Mouse (Mus musculus) cerebellum, adult 9-11 months (tissue): ENCODE measurements at regions not wholly inside any gene's neighbourhood (a gene's known extent, or its start where the extent isn't known, plus 50 kb on each side); places are given as distances from the start of the nearest gene placed in this dataset.
A peak's percentile ranks its signal among the peaks of the same experiment; 100 is the strongest.

Source experiments
- DNase-seq: peaks from one replicate; pipeline ENCODE4 v3.0.0; 2022

- DNase-seq: no peak
These were observed 68.8 kb upstream of the Col8a1 start for GRCm38 (mm10) chr16:57823329-57823728.

DNA sequence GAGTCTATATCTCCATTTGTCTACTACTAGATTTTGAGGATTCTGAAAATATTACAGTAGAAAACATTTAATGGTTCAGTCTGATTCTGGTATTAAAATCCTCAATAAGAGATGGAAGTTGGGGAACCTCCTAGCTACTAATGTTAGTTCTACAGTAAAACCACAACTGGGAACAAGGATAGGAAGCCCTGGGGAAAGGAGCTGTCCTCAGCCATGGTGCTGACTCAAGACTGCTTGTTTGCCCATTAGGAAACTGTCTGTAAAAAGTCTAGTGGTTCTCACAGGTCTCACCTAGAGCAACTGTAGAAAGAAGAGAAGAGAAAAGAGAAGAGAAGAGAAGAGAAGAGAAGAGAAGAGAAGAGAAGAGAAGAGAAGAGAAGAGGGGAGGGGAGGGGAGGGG, 90.9 kb upstream of the Col8a1 start:
- no peak for DNase-seq

GRCm38 (mm10) chr16:57846386-57846785, 91.8 kb upstream of the Col8a1 start:
- no peak for DNase-seq

DNA sequence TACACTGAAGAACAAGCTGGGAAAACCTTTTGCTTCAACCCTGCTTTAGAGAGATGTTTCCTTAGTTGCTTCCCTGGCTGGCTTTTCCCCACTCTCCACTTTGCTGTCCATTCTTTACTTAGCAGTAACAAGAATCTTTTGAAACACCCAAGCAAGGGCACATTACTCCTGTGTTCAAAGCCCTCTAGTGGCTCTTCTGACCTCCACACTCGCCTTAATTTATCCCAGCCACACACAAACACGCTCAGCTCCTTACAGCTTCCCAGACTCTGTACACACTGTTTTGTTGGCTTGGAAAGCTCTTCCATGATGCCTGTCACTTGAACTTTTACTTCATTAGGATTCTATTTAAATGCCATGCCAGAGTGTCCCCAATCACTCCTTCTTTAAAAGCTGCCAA, 97.3 kb upstream of the Col8a1 start:
- no peak for DNase-seq

GRCm38 (mm10) chr16:57852838-57853460, 98.4 kb upstream of the Col8a1 start:
- DNase-seq: no peak

DNA sequence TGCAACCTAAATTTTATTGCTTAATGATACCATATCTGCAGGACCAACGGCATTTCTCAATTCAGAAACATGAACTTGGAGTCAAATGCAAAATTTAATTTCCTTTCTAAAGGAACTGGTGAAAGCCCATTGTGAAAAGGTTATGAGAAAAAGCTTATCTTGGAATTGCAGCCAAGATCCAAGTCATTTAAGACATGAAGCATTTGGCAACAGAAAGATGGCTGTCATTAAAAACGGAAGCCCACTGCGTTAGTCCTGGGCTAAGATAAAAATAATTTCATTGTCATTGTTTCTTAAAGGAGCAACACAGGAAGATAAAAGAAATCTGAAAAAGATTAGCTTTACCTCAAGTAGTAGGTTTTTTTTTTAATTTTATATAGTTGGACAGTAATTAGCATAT, 99.2 kb upstream of the Col8a1 start:
- DNase-seq: no peak

- no peak for DNase-seq
These were observed 102.5 kb upstream of the Col8a1 start for GRCm38 (mm10) chr16:57857071-57857470.

DNA sequence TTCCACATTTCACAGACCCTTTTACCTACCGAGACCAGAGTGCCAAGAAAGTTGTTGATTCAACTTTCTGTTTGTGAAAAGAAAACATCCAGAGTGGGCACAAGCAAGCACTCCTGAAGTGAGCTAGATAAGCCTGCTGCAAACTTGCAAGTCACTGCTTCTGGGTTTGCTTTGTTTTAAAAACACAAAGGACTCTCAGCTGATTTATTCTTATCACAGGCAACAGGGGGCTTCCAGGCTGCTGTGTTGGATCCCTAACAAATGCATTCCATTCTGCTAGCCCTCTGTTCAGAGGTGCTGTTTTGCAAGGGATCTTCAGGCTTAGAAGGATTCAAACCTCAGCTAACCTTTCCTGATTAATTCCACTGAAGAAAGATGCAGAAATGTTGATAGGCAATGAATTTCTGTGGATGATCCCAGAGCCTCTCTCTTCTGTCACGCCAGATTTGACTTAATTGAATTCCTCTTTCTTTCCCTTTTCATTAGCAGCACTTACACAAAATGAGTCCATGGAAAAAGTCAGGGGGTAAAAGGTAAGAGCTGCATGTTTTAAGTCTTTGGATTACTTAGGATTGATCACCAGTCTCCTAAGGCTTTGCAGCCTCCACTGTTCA, 103.7 kb upstream of the Col8a1 start:
- DNase-seq: no peak

DNA sequence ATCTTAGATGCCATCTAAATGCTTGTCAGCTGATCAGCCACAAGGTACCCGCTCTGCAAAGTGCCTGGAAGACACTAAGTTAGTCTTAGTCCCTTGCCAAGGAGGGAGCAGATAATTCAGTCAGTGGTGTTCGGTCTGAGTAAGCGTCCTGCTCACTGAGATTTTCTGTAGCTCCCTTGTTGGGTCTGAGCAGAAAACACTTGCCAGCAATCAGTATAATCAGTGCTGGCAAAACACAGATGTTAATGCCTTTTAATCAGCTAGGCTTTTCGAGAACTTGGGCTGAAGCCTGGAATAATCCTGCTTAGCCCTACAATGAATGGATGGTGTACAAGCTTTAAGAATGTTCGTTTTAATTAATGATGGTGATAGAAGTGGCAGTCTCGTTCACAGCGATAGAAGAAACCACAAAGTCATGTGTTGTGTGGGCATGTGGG, 104.2 kb upstream of the Col8a1 start:
- DNase-seq: no peak

- DNase-seq: no peak
These were observed 108.8 kb upstream of the Col8a1 start for GRCm38 (mm10) chr16:57863206-57863860.

- no peak for DNase-seq
These were observed 122.3 kb upstream of the Col8a1 start for GRCm38 (mm10) chr16:57876857-57877256.

DNA sequence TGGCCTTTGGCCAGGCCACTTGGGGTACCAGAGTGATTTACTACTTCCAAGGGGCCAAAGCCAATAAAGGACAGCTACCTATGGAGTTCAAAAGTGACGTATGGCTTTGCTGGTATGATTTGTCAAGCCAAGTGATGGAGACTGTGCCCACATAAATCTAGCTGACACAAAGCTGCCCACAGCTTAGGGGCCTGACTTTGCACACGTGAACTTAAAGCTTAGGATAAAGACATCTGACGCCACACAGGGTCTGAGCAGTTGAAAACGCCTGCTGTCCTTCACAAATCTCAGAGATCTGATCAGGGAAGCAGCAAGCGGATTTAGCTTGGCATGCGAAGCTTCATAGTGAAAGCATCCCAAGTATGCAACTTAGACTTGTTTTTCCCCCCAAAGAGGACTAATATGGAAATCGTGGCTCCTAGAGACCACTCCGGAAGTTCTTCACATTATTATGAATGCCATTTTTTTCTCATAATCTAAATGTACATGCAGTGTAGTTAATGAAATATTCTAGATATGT, 127.1 kb upstream of the Col8a1 start:
- no peak for DNase-seq

DNA sequence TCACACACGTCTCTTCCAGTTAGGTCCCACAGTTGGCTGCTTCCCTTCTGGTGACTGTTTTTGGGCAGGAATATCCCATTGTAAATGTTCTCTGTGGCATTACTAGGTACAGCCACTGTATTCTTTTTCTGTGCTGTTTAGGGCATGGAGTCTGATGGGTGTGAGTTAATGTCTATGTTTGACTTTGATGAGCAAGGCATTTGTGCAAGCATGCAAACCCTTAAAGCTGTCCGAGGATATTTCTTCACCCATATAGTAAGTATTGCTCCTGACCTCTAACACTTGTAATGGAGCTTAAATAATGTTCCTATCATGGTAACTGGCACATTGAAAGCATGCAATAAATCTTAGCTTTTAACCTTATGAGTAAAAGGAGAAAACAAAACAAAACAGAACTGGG, 133.6 kb upstream of the Col8a1 start:
- no peak for DNase-seq

DNA sequence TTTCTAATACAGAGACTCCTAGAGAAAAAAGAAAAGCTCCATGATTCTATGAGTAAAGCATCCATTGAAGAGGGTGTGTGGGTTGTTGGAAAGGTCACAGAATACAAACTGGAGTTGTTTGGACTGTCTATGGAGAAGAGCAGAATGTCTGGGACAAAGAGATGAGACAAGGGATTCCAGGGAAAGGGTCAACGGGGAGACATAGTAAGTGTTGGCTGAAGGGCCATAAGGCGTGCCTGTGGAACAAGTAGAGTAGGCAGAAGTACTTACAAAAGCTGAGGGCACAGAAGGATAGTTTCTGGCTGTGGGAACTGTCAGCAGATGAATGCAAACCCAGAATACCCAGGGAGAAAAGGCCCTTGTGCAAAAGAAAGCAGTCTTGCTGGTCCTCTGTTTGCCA, 134.0 kb upstream of the Col8a1 start:
- peak; percentile 2 for DNase-seq

DNA sequence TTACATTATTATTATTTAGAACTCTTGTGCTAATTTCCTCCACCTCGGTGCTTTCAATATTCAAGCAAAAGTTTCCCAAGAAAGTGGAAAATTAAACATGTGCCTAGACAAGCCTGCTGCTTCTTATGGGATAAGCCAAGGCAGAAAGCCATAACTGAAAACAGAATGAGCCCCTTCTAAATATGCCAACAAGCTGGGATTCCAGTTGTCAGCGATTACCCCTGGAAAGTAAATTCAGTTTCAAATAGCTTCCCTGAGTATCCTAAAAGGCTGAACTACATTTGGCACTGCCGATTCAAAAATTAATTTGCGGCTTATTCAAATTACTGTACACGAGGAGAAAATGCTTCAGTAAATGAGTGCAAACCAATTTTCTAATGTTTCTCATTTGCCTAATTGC, 135.6 kb upstream of the Col8a1 start:
- no peak for DNase-seq

DNA sequence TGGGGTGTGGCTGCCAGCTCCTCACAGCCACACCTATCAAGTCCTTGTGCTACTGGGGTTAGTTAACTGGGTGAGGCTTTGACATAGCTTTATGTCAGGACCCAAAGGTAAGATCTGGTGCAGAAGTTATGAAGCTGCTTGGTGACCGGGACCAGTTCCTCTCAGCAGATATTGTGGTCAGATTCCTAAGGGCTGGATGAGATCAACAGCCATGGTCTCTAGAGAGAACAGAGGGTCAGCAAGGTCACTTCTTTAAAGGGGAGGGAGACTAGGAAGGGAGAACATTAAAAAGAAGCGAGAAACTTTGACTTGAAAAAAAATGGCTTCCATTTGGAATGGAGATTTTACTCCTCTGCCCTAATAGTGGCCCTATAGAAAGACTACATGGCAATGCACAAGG, 138.6 kb upstream of the Col8a1 start:
- no peak for DNase-seq

- DNase-seq: peak; percentile 8
These were observed 139.3 kb upstream of the Col8a1 start for GRCm38 (mm10) chr16:57893698-57894352.

GRCm38 (mm10) chr16:57901006-57901405, 146.5 kb upstream of the Col8a1 start:
- DNase-seq: no peak

GRCm38 (mm10) chr16:57902498-57902897, 148.0 kb upstream of the Col8a1 start:
- DNase-seq: no peak

- no peak for DNase-seq
These were observed 157.5 kb upstream of the Col8a1 start for GRCm38 (mm10) chr16:57912001-57912400.

DNA sequence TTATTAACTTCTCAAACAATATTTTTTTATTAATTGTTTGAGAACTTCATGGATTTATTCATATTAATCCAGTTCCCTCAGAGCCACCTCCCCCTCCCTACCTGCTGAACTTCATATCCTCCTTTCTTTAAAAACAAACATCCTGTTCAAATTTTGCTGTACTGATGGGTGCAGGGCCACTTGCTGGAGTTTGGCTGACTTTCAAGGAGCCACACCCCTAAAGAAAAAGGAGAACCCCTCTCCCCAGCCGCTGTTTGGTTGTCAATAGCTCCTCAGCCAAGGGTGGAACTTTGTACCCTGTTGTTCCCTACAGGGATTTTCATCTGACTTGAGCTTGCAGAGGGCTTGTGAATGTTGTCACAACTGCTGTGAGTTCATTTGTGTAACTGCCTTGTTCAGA, 160.0 kb upstream of the Col8a1 start:
- DNase-seq: no peak

GRCm38 (mm10) chr16:57915451-57915850, 160.9 kb upstream of the Col8a1 start:
- no peak for DNase-seq

GRCm38 (mm10) chr16:57923447-57924129, 169.1 kb upstream of the Col8a1 start:
- no peak for DNase-seq
